Mouse (Mus musculus) CH12.LX (cell line): Measurements from ENCODE around the gene Ears2. TPM values are rescaled to one million over a fixed set of nuclear protein-coding genes. Genes with fewer than 3 reads are reported as not detected.

Experiments used
- DNase-seq: peaks from one replicate; pipeline ENCODE4 v3.0.0-alpha.2; 2013; ENCODE audit errors: extremely low read depth
- H3K27ac ChIP-seq: 2 replicates; pipeline ENCODE4 v1.5.1; 2012; ENCODE audit warnings: low read depth, mild to moderate bottlenecking, control low read depth, moderate library complexity; ENCODE audit not compliant: insufficient read depth
- H3K27me3 ChIP-seq: replicated peaks from 2 replicates; pipeline ENCODE3; 2012; ENCODE audit warnings: inconsistent platforms
- H3K36me3 ChIP-seq, 2 experiments: replicated peaks in 1 of 2; 2 replicates each; pipeline versions ENCODE3 to v1.6.1; 2012; ENCODE audit warnings: inconsistent platforms in 1 of 2, low read length in 1 of 2, mild to moderate bottlenecking in 1 of 2, mixed read lengths in 1 of 2, moderate library complexity in 1 of 2; ENCODE audit not compliant: control insufficient read depth in 1 of 2, insufficient read depth in 1 of 2
- H3K4me1 ChIP-seq, 2 experiments: 2 replicates each; pipeline ENCODE4 v1.6.1; 2012; ENCODE audit warnings: inconsistent platforms in 1 of 2, moderate library complexity in 1 of 2; ENCODE audit not compliant: insufficient read depth in 2 of 2, control insufficient read depth in 1 of 2
- H3K4me2 ChIP-seq: 2 replicates; pipeline ENCODE4 v1.6.1; 2012; ENCODE audit warnings: low read depth, mild to moderate bottlenecking, control low read depth; ENCODE audit not compliant: poor library complexity, insufficient read depth, severe bottlenecking
- H3K4me3 ChIP-seq, 3 experiments: fragments of 150-350 bp in 1 of 3; sonication (generic) in 1 of 3; replicated peaks in 1 of 3; 2 replicates each; pipeline versions ENCODE3 to v1.5.1; 2011 to 2012; ENCODE audit warnings: low read depth in 2 of 3, low read length in 2 of 3, mild to moderate bottlenecking in 2 of 3, moderate library complexity in 2 of 3, control low read depth in 1 of 3, improper control_type of control experiment in 1 of 3, inconsistent platforms in 1 of 3, mixed read lengths in 1 of 3; ENCODE audit not compliant: poor library complexity in 1 of 3
- H3K79me2 ChIP-seq: replicated peaks from 2 replicates; pipeline ENCODE4 v1.6.1; 2012; ENCODE audit warnings: mild to moderate bottlenecking, moderate library complexity; ENCODE audit not compliant: control insufficient read depth, poor library complexity, insufficient read depth, severe bottlenecking; ENCODE audit errors: extremely low read depth
- H3K9ac ChIP-seq: 2 replicates; pipeline ENCODE4 v1.6.1; 2012; ENCODE audit warnings: low read depth, mild to moderate bottlenecking, control low read depth, moderate library complexity; ENCODE audit not compliant: insufficient read depth
- H3K9me3 ChIP-seq: replicated peaks from 2 replicates; pipeline ENCODE3; 2012; ENCODE audit warnings: low read length, inconsistent platforms, mixed read lengths
- BHLHE40 ChIP-seq: IDR thresholded peaks from 2 replicates; pipeline ENCODE4 v1.6.1; 2011; ENCODE audit warnings: mild to moderate bottlenecking, low read depth, low read length, improper control_type of control experiment
- CHD1 ChIP-seq: IDR thresholded peaks from 2 replicates; pipeline ENCODE4 v1.6.1; 2012; ENCODE audit warnings: low read depth, low read length, improper control_type of control experiment, inconsistent platforms
- CHD2 ChIP-seq: IDR thresholded peaks from 2 replicates; pipeline ENCODE4 v1.6.1; 2011; ENCODE audit warnings: low read length, improper control_type of control experiment
- CTCF ChIP-seq, 2 experiments: IDR thresholded peaks in 1 of 2; conservative IDR thresholded peaks in 1 of 2; 2 replicates each; pipeline ENCODE4 v1.5.1; 2011 to 2012; ENCODE audit warnings: low read depth in 2 of 2, low read length in 2 of 2, improper control_type of control experiment in 1 of 2, inconsistent platforms in 1 of 2, mild to moderate bottlenecking in 1 of 2, moderate library complexity in 1 of 2
- E2F4 ChIP-seq: IDR thresholded peaks from 2 replicates; pipeline ENCODE4 v1.6.1; 2011; ENCODE audit warnings: low read depth, low read length, improper control_type of control experiment; ENCODE audit not compliant: insufficient replicate concordance
- ELF1 ChIP-seq: IDR thresholded peaks from 2 replicates; pipeline ENCODE4 v1.6.1; 2014; ENCODE audit warnings: low read depth, mild to moderate bottlenecking, inconsistent platforms, low read length, improper control_type of control experiment
- EP300 ChIP-seq: IDR thresholded peaks from 2 replicates; pipeline ENCODE4 v1.6.1; 2011; ENCODE audit warnings: low read length, improper control_type of control experiment
- ETS1 ChIP-seq: conservative IDR thresholded peaks from 2 replicates; pipeline ENCODE4 v1.6.1; 2012; ENCODE audit warnings: low read depth, mild to moderate bottlenecking, inconsistent platforms, low read length, improper control_type of control experiment, moderate library complexity
- HCFC1 ChIP-seq: IDR thresholded peaks from 2 replicates; pipeline ENCODE4 v1.6.1; 2012; ENCODE audit warnings: low read depth, mild to moderate bottlenecking, inconsistent platforms, low read length, improper control_type of control experiment
- IRF4 ChIP-seq: IDR thresholded peaks from 2 replicates; pipeline ENCODE4 v1.6.1; 2014; ENCODE audit warnings: low read depth, mild to moderate bottlenecking, inconsistent platforms, low read length, improper control_type of control experiment
- JUND ChIP-seq: conservative IDR thresholded peaks from 2 replicates; pipeline ENCODE4 v1.6.1; 2011; ENCODE audit warnings: low read depth, low read length, improper control_type of control experiment
- MAFK ChIP-seq: IDR thresholded peaks from 2 replicates; pipeline ENCODE4 v1.6.1; 2011; ENCODE audit warnings: low read length, improper control_type of control experiment; ENCODE audit not compliant: insufficient replicate concordance
- MAX ChIP-seq: IDR thresholded peaks from 2 replicates; pipeline ENCODE4 v1.6.1; 2011; ENCODE audit warnings: low read length, improper control_type of control experiment
- MAZ ChIP-seq: IDR thresholded peaks from 2 replicates; pipeline ENCODE4 v1.6.1; 2012; ENCODE audit warnings: low read depth, mild to moderate bottlenecking, inconsistent platforms, low read length, improper control_type of control experiment, moderate library complexity
- MEF2A ChIP-seq: IDR thresholded peaks from 2 replicates; pipeline ENCODE4 v1.6.1; 2014; ENCODE audit warnings: low read depth, mild to moderate bottlenecking, inconsistent platforms, low read length, improper control_type of control experiment, borderline replicate concordance
- MXI1 ChIP-seq: IDR thresholded peaks from 2 replicates; pipeline ENCODE4 v1.6.1; 2011; ENCODE audit warnings: mild to moderate bottlenecking, low read depth, low read length, improper control_type of control experiment
- MYC ChIP-seq: IDR thresholded peaks from 2 replicates; pipeline ENCODE4 v1.6.1; 2011; ENCODE audit warnings: low read depth, mild to moderate bottlenecking, improper control_type of control experiment, low read length
- NRF1 ChIP-seq: IDR thresholded peaks from 2 replicates; pipeline ENCODE4 v1.6.1; 2014; ENCODE audit warnings: low read depth, mild to moderate bottlenecking, inconsistent platforms, low read length, improper control_type of control experiment, moderate library complexity
- POLR2A ChIP-seq: IDR thresholded peaks from 2 replicates; pipeline ENCODE4 v1.6.1; 2011; ENCODE audit warnings: low read depth, mild to moderate bottlenecking, improper control_type of control experiment, low read length
- POLR2AphosphoS2 ChIP-seq: IDR thresholded peaks from 2 replicates; pipeline ENCODE4 v1.6.1; 2011; ENCODE audit warnings: low read depth, low read length, improper control_type of control experiment
- RCOR1 ChIP-seq: conservative IDR thresholded peaks from 2 replicates; pipeline ENCODE4 v1.6.1; 2012; ENCODE audit warnings: low read depth, mild to moderate bottlenecking, inconsistent platforms, low read length, improper control_type of control experiment
- SMC3 ChIP-seq: IDR thresholded peaks from 2 replicates; pipeline ENCODE4 v1.6.1; 2011; ENCODE audit warnings: low read depth, low read length, improper control_type of control experiment
- TCF12 ChIP-seq: IDR thresholded peaks from 2 replicates; pipeline ENCODE4 v1.6.1; 2014; ENCODE audit warnings: low read depth, mild to moderate bottlenecking, inconsistent platforms, low read length, improper control_type of control experiment
- USF1 ChIP-seq: IDR thresholded peaks from 2 replicates; pipeline ENCODE4 v1.6.1; 2014; ENCODE audit warnings: low read depth, mild to moderate bottlenecking, inconsistent platforms, low read length, improper control_type of control experiment
- ZMIZ1 ChIP-seq: IDR thresholded peaks from 2 replicates; pipeline ENCODE4 v1.6.1; 2012; ENCODE audit warnings: low read depth, mild to moderate bottlenecking, inconsistent platforms, low read length, improper control_type of control experiment
- dilution Hi-C: fragments of 300-500 bp; cut with MboI; formaldehyde crosslinking; loops from 2 replicates; pipeline ENCODE4 v1.14.3; 2020; ENCODE audit warnings: low sequenced_read_pairs; ENCODE audit not compliant: extremely low pct_unique_long_range_greater_than_20kb, extremely low pct_ligation_motif_present
- in situ Hi-C: fragments of 300-500 bp; cut with MboI; formaldehyde crosslinking; loops from 3 replicates; pipeline ENCODE4 v1.14.3; 2019; ENCODE audit warnings: low sequenced_read_pairs, low pct_ligation_motif_present, low pct_unique_long_range_greater_than_20kb, mixed read lengths
- polyA plus RNA-seq: library from polyadenylated mRNA; unstranded; fragments of >175 nt; gene quantifications from 2 replicates; pipeline ENCODE4 v1.2.1, GENCODE M21; 2012; ENCODE audit warnings: low read depth; ENCODE audit not compliant: insufficient read length
- total RNA-seq, 2 experiments: library from RNA; depleted of rRNA; stranded (reverse); fragments of 300-350 nt in 1 of 2; fragments of >200 nt in 1 of 2; gene quantifications; 2 replicates each; pipeline ENCODE4 v1.2.3; 2012 to 2014

Ears2 gene
- total and polyA plus RNA-seq, 3 experiments = 11.7 to 14.3 (median 13.2) TPM

GRCm38 (mm10) chr7:122020273-122020666 is 46.8 kb downstream of the Ears2 start:
- no peaks in the 10 kb centered on the region for H3K9me3 ChIP-seq
- H3K4me2 ChIP-seq = peak overlapping the region; percentile 65
- dilution Hi-C loops = no loop called here
- H3K27ac ChIP-seq = no peak overlapping the region
- H3K4me1 ChIP-seq = peaks cover 4 to 62% of the 10 kb centered on the region in 2 experiments
- in situ Hi-C loops = no loop called here
- no peak for DNase-seq
- peaks cover 0 to 12% of the 10 kb centered on the region in 2 experiments for H3K36me3 ChIP-seq
- H3K9ac ChIP-seq = peak overlapping the region; percentile 42
- no peaks in the 10 kb centered on the region for H3K79me2 ChIP-seq
- TF ChIP-seq TCF12 = no peak
- no peak for TF ChIP-seq POLR2AphosphoS2
- TF ChIP-seq JUND = no peak
- TF ChIP-seq MXI1 = no peak
- TF ChIP-seq EP300 = no peak
- no peak for TF ChIP-seq MEF2A
- no peak for TF ChIP-seq RCOR1
- TF ChIP-seq E2F4 = no peak
- no peak for TF ChIP-seq HCFC1
- no peak for TF ChIP-seq NRF1
- TF ChIP-seq ELF1 = no peak
- H3K27me3 ChIP-seq = no peaks in the 10 kb centered on the region
- peak overlapping the region; percentile 55 to 86 (median 73) for H3K4me3 ChIP-seq

GRCm38 (mm10) chr7:122018978-122019377 is 48.1 kb downstream of the Ears2 start:
- Histone ChIP-seq H3K4me1 (peaks cover 4 to 57% of the 10 kb centered on the region in 2 experiments), H3K4me3 (peak overlapping the region in 1 of 3 experiments; percentile 13), H3K27me3 (no peaks in the 10 kb centered on the region), H3K9me3 (no peaks in the 10 kb centered on the region), H3K9ac (no peak overlapping the region), H3K79me2 (no peaks in the 10 kb centered on the region), H3K27ac (no peak overlapping the region), H3K36me3 (peaks cover 0 to 16% of the 10 kb centered on the region in 2 experiments), H3K4me2 (no peak overlapping the region)
- in situ Hi-C loops = no loop called here
- dilution Hi-C loops = no loop called here
- no peak for DNase-seq
- TF ChIP-seq BHLHE40 = no peak
- no peak for TF ChIP-seq MAX
- no peak for TF ChIP-seq ETS1
- TF ChIP-seq MAZ = no peak
- TF ChIP-seq EP300 = no peak
- TF ChIP-seq RCOR1 = no peak
- no peak for TF ChIP-seq ZMIZ1
- no peak for TF ChIP-seq CHD2
- TF ChIP-seq MAFK = no peak
- TF ChIP-seq POLR2A = no peak
- no peak for TF ChIP-seq USF1
- TF ChIP-seq CTCF (conservative IDR thresholded peaks at IDR 0.05 in 1 of 2, IDR thresholded peaks at IDR 0.05 in 1 of 2; ENCODE audit: low read depth in 2 of 2, low read length in 2 of 2) = no peak
- TF ChIP-seq JUND = no peak
- TF ChIP-seq MYC = no peak
- no peak for TF ChIP-seq SMC3
- TF ChIP-seq CHD1 = no peak
- TF ChIP-seq ELF1 = no peak
- no peak for TF ChIP-seq IRF4
